Mouse (Mus musculus): ENCODE measurements at regions not wholly inside any gene's neighbourhood (a gene's known extent, or its start where the extent isn't known, plus 50 kb on each side); places are given as distances from the start of the nearest gene placed in this dataset.

DNA sequence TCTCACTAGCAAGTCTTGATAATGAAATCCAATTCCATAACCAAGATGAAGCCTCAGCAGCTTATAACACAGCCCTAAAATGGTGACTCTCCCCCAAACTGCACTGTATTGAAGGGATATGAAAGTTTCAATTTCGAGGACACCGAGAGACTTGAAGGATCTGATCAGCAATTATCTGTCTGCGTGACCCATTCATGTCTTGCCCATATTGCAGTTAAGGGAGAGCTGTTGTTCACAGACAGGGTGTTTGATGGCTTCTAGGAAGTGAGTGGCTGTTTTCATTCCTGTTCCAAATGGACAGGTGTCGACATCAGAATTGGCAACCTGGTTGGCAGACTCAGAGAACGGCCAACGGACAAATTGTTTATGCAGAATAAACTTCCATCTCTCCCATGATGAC lies 75.1 kb downstream of the Nr2f2 start:
- TF ChIP-seq POLR2A (IDR thresholded peaks at IDR 0.05; ENCODE audit: low read depth, low read length): no peak
- TF ChIP-seq CTCF (IDR thresholded peaks at IDR 0.05; ENCODE audit: borderline replicate concordance, insufficient read depth, low read length): no peak

All from embryonic fibroblast, embryonic 13.5 days (primary cell).